Mouse (Mus musculus): ENCODE measurements around the gene Pafah1b1. TPM values are rescaled to one million over a fixed set of nuclear protein-coding genes. Genes with fewer than 3 reads are reported as not detected.

Gene Pafah1b1
- polyA plus RNA-seq, 1 experiment from 2014 or later, result 45.1 TPM

- no peaks in the 10 kb centered on the region for H3K27me3 ChIP-seq (ENCODE audit: poor library complexity, severe bottlenecking)
- H3K27ac ChIP-seq, result no peak overlapping the region
- no peak for DNase-seq (ENCODE audit: extremely low spot score, low spot score)
- H3K9me3 ChIP-seq, result no peaks in the 10 kb centered on the region
- no peak overlapping the region for H3K4me3 ChIP-seq
- peaks cover 37% of the 10 kb centered on the region for H3K36me3 ChIP-seq (replicated peaks)
- no peaks in the 10 kb centered on the region for H3K4me1 ChIP-seq
- WGBS, result 97% methylated on average over 2 of the region's 2 CpGs
Measured at GRCm38 (mm10) chr11:74704068-74704467, 20.4 kb downstream of the Pafah1b1 start.

DNA sequence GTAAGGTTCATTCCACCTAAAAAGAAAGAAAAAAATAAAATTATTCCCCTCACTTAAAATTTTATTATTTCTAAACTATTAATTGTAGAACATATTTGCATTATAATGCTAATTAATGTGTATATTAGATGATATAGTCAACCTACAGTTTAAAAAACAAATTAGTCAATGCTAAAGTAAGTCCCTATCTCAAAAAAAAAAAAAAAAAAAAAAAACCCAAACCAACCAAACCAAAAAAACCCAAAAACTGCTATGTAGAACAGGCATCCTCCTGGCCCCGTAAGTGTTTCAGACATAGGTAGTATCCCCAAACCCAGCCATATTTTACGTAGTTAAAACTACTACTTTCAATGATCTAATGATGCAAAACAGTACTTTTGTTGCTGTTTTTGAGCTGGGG, 25.0 kb downstream of the Pafah1b1 start:
- Histone ChIP-seq H3K9me3 (no peaks in the 10 kb centered on the region), H3K27ac (no peak overlapping the region), H3K4me1 (no peaks in the 10 kb centered on the region), H3K27me3 (ENCODE audit: poor library complexity, severe bottlenecking) (no peaks in the 10 kb centered on the region), H3K36me3 (replicated peaks) (peaks cover 63% of the 10 kb centered on the region), H3K4me3 (no peak overlapping the region)
- 96% methylated on average over 2 of the region's 2 CpGs for WGBS
- no peak for DNase-seq (ENCODE audit: extremely low spot score, low spot score)

DNA sequence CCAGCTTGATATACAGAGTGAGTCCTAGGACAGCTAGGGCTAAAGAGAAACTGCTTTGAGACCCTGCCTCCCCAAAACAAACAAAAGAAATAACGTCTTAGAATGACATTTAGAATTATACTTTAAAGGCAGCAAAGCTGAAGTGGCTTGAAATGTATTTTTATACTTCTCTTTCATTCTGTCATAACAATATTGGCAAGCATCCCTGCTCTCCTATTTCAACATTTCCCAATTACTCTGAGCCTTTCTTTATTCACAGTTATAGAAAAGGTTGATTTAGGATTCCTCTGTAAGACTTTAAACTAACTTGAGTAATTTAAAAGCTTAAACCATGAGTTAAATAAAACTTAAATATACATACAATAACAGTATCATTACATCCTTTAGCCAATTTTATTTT, 32.3 kb downstream of the Pafah1b1 start:
- Histone ChIP-seq H3K9me3 (no peaks in the 10 kb centered on the region), H3K4me3 (no peak overlapping the region), H3K36me3 (replicated peaks) (peaks cover 83% of the 10 kb centered on the region), H3K27ac (no peak overlapping the region), H3K4me1 (no peaks in the 10 kb centered on the region), H3K27me3 (ENCODE audit: poor library complexity, severe bottlenecking) (no peaks in the 10 kb centered on the region)
- 78% methylated on average over 1 of the region's 1 CpGs for WGBS
- no peak for DNase-seq (ENCODE audit: extremely low spot score, low spot score)

- DNase-seq (ENCODE audit: extremely low spot score, low spot score), result no peak
- WGBS, result 81% methylated on average over 4 of the region's 4 CpGs
- H3K36me3 ChIP-seq (replicated peaks), result peaks cover 79% of the 10 kb centered on the region
Measured at GRCm38 (mm10) chr11:74675156-74675555, 49.3 kb downstream of the Pafah1b1 start.

DNA sequence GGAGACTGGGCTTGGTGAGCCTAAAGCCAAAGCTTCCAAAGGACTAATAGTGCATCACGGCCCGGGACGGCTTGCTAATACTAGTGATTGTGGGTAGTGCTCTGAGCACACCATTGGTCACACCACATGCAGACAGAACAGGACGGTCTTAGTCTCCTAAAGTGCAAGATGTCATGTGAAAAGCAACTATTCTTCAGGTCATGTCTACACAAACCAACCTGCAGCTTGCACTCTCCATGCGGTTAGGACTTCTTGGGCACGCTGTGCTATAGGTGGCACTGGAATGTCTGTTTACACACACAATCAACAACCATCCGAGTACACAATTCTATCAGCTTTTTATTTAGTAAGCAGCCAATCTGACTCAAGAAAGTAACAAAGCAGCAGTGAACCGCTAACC, 49.8 kb downstream of the Pafah1b1 start:
- H3K36me3 ChIP-seq (replicated peaks), result peaks cover 79% of the 10 kb centered on the region
- no peaks in the 10 kb centered on the region for H3K9me3 ChIP-seq
- H3K27me3 ChIP-seq (ENCODE audit: poor library complexity, severe bottlenecking), result no peaks in the 10 kb centered on the region
- H3K4me1 ChIP-seq, result no peaks in the 10 kb centered on the region
- H3K27ac ChIP-seq, result no peak overlapping the region
- 94% methylated on average over 8 of the region's 8 CpGs for WGBS
- H3K4me3 ChIP-seq, result no peak overlapping the region
- no peak for DNase-seq (ENCODE audit: extremely low spot score, low spot score)

More at GRCm38 (mm10) chr11:74675156-74675555, 49.3 kb downstream of the Pafah1b1 start:
- H3K9me3 ChIP-seq, result no peaks in the 10 kb centered on the region
- no peaks in the 10 kb centered on the region for H3K27me3 ChIP-seq (ENCODE audit: poor library complexity, severe bottlenecking)
- H3K27ac ChIP-seq, result no peak overlapping the region
- no peaks in the 10 kb centered on the region for H3K4me1 ChIP-seq
- H3K4me3 ChIP-seq, result no peak overlapping the region

GRCm38 (mm10) chr11:74673561-74673960, 50.9 kb downstream of the Pafah1b1 start:
- Histone ChIP-seq H3K27ac (no peak overlapping the region), H3K36me3 (replicated peaks) (peaks cover 79% of the 10 kb centered on the region)
- WGBS, result 91% methylated on average over 1 of the region's 1 CpGs

DNA sequence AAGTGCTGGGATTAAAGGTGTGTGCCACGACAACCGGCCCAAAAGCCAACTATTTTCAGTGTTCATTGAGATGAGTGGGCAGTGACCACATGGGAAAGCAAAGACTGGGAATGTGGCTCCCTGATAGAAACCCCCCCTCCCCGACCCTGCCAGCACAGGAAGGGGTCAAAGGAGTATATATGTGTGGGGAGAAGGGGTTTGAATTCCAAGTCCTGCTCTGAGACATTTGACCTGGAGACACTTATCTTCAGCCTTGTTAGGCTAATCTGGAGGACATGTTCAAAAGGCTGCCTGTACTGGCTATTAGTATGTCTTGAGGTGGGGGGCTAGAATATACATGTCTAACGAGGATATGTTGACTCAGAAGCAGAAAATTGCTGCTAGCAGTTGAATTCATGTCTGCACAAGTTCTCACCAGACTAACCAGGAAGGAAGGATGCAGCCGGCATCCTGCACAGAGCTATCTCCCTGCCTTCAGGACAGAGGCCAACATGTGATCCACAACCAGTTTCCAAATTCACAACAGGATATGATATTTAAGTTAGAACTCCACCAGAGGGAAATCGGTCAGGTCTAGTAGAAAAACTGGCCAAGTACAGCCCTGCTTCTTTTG, 51.5 kb downstream of the Pafah1b1 start:
- no peak for DNase-seq (ENCODE audit: extremely low spot score, low spot score)
- peaks cover 78% of the 10 kb centered on the region for H3K36me3 ChIP-seq (replicated peaks)
- WGBS, result 87% methylated on average over 6 of the region's 6 CpGs
- H3K9me3 ChIP-seq, result no peaks in the 10 kb centered on the region
- no peak overlapping the region for H3K4me3 ChIP-seq
- H3K4me1 ChIP-seq, result no peaks in the 10 kb centered on the region
- H3K27ac ChIP-seq, result no peak overlapping the region
- H3K27me3 ChIP-seq (ENCODE audit: poor library complexity, severe bottlenecking), result no peaks in the 10 kb centered on the region

More at GRCm38 (mm10) chr11:74673561-74673960, 50.9 kb downstream of the Pafah1b1 start:
- no peaks in the 10 kb centered on the region for H3K27me3 ChIP-seq (ENCODE audit: poor library complexity, severe bottlenecking)
- DNase-seq (ENCODE audit: extremely low spot score, low spot score), result no peak
- no peaks in the 10 kb centered on the region for H3K9me3 ChIP-seq
- H3K4me3 ChIP-seq, result no peak overlapping the region
- H3K4me1 ChIP-seq, result no peaks in the 10 kb centered on the region

- 94% methylated on average over 5 of the region's 5 CpGs for WGBS
- no peak overlapping the region for H3K4me3 ChIP-seq
- no peaks in the 10 kb centered on the region for H3K4me1 ChIP-seq
- no peak for DNase-seq (ENCODE audit: extremely low spot score, low spot score)
- no peaks in the 10 kb centered on the region for H3K9me3 ChIP-seq
- H3K27ac ChIP-seq, result no peak overlapping the region
- H3K27me3 ChIP-seq (ENCODE audit: poor library complexity, severe bottlenecking), result no peaks in the 10 kb centered on the region
- H3K36me3 ChIP-seq (replicated peaks), result peaks cover 78% of the 10 kb centered on the region
Measured at GRCm38 (mm10) chr11:74671839-74672238, 52.6 kb downstream of the Pafah1b1 start.

DNA sequence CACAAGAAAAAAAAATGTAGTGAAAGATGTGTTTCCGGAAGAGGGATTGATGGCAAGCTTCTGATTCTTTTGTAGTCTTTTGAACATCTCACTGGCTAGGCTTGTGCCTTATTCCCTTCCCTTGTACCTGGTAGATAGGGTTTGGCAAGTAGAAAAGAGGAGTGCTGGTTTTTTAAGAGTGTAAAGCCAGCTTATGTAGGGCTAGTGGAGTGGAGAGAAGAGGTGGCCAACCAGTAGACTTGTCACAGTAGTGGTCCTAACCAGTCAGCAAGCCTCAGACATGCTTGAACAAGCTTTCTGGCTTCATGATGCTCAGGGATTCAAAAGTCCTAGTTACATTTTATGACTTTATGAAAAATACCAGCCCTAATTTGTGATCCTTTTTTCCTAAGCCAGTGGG, 53.5 kb downstream of the Pafah1b1 start:
- no peaks in the 10 kb centered on the region for H3K9me3 ChIP-seq
- H3K27me3 ChIP-seq (ENCODE audit: poor library complexity, severe bottlenecking), result no peaks in the 10 kb centered on the region
- WGBS, result 94% methylated on average over 1 of the region's 1 CpGs
- no peak for DNase-seq (ENCODE audit: extremely low spot score, low spot score)
- no peak overlapping the region for H3K4me3 ChIP-seq
- H3K27ac ChIP-seq, result no peak overlapping the region
- no peaks in the 10 kb centered on the region for H3K4me1 ChIP-seq
- H3K36me3 ChIP-seq (replicated peaks), result peaks cover 80% of the 10 kb centered on the region

DNA sequence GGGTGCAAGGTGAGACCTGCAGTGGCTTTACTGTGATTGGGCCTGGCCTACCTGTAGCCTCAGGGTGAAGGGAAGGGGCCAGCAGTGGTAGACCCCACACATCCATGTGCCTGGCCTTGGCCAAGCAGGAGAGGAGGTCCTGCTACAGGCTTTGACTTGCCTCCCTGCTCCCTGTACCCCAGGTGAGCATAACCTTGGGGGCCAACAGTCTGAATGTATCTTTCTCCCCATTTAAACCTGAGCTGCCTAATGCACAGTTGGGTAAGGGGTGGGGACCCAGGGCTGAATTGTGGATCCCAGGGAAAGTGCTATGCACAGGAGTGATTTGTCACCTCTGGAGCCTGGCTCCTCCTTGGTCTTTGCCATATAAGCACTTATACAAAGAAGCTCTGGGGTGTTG, 54.3 kb downstream of the Pafah1b1 start:
- Histone ChIP-seq H3K27me3 (ENCODE audit: poor library complexity, severe bottlenecking) (no peaks in the 10 kb centered on the region), H3K27ac (no peak overlapping the region), H3K36me3 (replicated peaks) (peaks cover 80% of the 10 kb centered on the region), H3K4me3 (no peak overlapping the region), H3K4me1 (no peaks in the 10 kb centered on the region), H3K9me3 (no peaks in the 10 kb centered on the region)
- no peak for DNase-seq (ENCODE audit: extremely low spot score, low spot score)

DNA sequence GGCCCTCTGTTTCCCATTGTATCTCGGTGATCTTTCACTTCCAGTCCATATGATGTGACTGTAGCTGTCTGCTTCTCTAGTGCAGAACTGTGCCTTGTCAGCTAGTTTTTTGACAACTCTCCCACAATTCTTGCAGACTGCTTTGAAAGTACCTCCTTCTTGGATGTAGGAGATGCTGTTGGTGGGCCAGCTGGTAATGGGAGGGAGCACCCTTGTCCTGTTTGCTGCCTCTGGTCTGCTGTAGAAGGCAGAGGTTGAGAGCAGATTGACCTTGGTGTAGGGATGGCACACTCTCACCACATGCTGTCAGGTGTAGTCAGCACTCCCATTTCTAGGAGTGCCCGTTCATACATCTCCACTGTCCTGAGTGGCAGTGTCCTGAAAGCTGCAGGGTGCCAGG, 55.5 kb downstream of the Pafah1b1 start:
- DNase-seq (ENCODE audit: extremely low spot score, low spot score), result no peak
- no peak overlapping the region for H3K4me3 ChIP-seq
- WGBS, result 92% methylated on average over 2 of the region's 2 CpGs
- H3K4me1 ChIP-seq, result no peaks in the 10 kb centered on the region
- no peaks in the 10 kb centered on the region for H3K9me3 ChIP-seq
- H3K27ac ChIP-seq, result no peak overlapping the region
- H3K36me3 ChIP-seq (replicated peaks), result peaks cover 80% of the 10 kb centered on the region
- no peaks in the 10 kb centered on the region for H3K27me3 ChIP-seq (ENCODE audit: poor library complexity, severe bottlenecking)

GRCm38 (mm10) chr11:74668466-74668865, 56.0 kb downstream of the Pafah1b1 start:
- H3K4me1 ChIP-seq, result no peaks in the 10 kb centered on the region
- DNase-seq (ENCODE audit: extremely low spot score, low spot score), result no peak
- no peaks in the 10 kb centered on the region for H3K27me3 ChIP-seq (ENCODE audit: poor library complexity, severe bottlenecking)
- H3K4me3 ChIP-seq, result no peak overlapping the region
- H3K36me3 ChIP-seq (replicated peaks), result peaks cover 80% of the 10 kb centered on the region
- no peak overlapping the region for H3K27ac ChIP-seq
- H3K9me3 ChIP-seq, result no peaks in the 10 kb centered on the region
- 90% methylated on average over 5 of the region's 5 CpGs for WGBS

- H3K36me3 ChIP-seq (replicated peaks), result peaks cover 81% of the 10 kb centered on the region
- no peaks in the 10 kb centered on the region for H3K9me3 ChIP-seq
- no peak overlapping the region for H3K4me3 ChIP-seq
- H3K4me1 ChIP-seq, result no peaks in the 10 kb centered on the region
- no peaks in the 10 kb centered on the region for H3K27me3 ChIP-seq (ENCODE audit: poor library complexity, severe bottlenecking)
- 97% methylated on average over 13 of the region's 13 CpGs for WGBS
- DNase-seq (ENCODE audit: extremely low spot score, low spot score), result no peak
- no peak overlapping the region for H3K27ac ChIP-seq
Measured at GRCm38 (mm10) chr11:74667582-74668010, 56.9 kb downstream of the Pafah1b1 start.
